Mouse (Mus musculus): Measurements from ENCODE around the gene Gm20521. TPM values are rescaled to one million over a fixed set of nuclear protein-coding genes. Genes with fewer than 3 reads are reported as not detected.
"Not testable (repeated sequence)": the region's sequence is repeated elsewhere in the genome, so short reads cannot be mapped to it uniquely, and the experiment has no call there.

Gm20521 gene
- total RNA-seq, 4 experiments from 2014 or later = 0.99 to 9.0 (median 4.4) TPM

DNA sequence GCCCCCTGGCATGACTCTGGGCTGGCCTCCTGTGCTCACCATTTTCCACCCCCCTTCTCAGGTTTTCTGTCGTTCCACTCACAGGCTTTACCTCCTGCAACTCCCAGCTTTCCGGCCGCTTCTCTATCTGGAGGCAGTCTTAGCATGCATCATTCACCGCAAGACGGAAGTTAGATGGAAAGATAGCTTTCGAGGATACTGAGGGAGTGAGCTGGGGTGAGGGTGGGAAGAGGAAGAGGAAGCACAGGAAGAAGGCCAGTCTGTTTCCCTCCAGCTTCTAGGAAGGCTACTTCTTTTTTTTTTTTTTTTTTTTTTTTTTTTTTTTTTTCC is 53.6 kb downstream of the Gm20521 start:
- DNase-seq = no peak

DNA sequence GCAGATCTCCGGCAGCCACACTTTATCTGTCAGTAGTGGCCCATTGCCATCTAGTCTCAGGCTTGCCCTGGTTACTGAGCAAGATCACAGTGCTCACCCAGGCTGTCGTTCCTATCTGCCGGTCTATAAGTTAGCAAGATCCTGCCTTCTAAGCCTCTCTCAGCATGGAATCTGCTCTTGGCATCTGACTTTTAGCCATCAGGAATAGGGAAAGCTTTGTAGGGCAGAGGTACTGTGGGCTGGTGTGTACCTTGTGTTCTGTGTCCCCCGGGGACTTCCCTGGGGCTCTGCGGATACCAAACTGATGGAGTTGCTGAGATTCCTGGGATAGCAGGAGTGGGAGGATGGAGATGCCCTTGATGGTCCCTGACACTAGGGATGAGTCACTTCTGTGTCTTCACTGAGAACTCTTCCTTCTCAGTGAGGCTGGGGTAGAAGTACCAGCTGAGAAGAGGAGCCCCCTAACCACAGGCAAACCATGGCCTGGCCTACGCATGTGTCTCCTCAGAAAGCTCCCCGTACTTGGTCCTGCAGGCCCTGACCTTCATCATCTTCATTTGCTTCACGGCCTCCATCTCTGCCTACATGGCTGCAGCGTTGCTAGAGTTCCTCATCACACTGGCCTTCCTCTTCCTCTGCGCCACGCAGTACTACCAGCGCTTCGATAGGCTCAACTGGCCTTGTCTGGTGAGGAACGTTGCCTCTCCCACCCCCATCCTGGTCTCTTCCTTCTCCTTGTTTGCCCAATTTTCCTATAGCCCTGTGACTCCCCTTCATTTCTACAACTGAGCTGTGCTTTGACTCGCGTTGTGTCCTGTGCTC is 54.3 kb downstream of the Gm20521 start:
- DNase-seq = no peak

DNA sequence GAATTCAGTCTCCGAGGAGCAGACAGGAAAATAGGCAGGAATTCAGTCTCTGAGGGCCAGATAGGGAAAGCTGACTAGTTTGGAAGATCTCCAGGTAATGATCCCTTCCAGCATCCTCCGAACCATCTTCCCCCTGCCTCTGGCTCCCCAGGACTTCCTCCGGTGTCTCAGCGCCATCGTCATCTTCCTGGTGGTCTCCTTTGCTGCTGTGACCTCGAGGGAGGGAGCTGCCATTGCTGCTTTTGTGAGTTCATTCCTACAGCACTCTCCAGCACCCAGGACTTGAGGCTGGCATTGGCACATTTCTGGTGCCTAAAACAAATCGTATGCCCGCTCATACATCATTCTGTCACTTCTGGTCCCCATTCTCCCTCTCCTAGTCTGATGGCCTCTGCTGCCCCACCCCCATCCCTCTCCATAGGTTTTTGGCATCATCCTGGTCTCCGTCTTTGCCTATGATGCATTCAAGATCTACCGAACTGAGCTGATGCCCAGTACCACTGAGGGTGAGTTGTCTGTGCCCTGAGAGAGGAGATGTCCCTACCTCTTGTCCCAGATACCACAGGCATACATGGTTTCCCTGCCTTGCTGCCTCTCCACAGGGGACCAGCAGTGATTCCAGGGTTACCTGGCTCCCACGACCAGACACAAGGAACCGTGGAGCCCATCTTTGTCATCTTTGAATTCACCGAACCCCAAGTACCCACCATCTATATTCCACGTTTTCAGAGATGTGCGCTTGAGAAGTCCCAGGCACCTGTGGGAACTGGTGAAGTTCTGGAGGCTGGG is 55.4 kb downstream of the Gm20521 start:
- DNase-seq = no peak

DNA sequence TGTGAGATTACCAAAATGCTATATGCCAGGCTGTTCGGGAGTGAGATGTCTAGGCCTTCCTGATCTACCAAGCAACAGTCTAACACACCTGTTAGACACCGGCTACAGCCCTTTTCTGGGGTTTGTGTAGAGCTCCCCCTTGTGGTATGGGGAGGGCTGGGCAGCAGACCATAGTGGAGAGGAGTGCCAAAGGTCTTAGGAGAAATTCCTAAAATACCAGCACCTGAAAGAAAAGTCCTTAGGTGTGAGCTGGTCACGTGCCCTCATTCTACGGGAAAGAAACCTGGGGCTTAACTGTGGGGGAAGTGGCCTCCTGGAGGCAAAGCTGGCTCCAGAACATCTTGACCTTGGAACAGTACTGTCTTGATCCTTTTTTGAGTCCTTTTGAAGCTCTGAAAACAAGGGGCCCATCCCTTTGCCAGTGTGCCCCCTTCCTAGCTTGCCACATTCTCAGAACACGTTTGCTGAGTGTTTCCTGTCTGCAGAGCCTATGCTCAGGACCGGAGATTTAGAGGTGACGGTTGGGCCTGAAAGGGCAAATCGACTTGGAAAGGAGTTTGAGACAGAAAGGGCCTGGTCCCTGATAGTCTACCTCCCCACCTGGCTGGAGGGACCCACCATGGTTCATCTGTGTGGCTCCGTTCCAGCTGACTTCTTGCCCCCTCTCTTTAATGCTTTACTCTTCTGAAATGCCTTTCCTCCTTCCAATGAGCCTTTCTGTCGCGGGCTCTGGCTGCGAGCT is 56.4 kb downstream of the Gm20521 start:
- peak; percentile 40 for DNase-seq

DNA sequence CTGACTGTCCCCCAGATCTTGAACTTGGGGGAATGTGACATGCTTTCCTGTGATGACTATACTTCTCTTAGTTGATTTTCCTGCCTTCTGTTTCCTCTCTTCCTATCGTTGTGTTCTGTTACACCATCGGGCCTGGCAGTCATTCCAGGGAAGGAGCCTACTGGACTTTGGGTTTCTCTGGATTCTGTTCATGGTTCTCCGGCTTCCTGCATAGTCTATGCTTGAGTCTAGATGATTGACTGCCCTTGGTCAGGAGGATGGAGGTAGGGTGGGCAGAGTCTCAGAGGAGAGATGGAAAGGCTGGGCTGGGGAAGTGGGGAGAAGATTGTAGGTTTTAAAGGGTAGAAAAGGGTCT is 56.9 kb downstream of the Gm20521 start:
- DNase-seq = no peak

DNA sequence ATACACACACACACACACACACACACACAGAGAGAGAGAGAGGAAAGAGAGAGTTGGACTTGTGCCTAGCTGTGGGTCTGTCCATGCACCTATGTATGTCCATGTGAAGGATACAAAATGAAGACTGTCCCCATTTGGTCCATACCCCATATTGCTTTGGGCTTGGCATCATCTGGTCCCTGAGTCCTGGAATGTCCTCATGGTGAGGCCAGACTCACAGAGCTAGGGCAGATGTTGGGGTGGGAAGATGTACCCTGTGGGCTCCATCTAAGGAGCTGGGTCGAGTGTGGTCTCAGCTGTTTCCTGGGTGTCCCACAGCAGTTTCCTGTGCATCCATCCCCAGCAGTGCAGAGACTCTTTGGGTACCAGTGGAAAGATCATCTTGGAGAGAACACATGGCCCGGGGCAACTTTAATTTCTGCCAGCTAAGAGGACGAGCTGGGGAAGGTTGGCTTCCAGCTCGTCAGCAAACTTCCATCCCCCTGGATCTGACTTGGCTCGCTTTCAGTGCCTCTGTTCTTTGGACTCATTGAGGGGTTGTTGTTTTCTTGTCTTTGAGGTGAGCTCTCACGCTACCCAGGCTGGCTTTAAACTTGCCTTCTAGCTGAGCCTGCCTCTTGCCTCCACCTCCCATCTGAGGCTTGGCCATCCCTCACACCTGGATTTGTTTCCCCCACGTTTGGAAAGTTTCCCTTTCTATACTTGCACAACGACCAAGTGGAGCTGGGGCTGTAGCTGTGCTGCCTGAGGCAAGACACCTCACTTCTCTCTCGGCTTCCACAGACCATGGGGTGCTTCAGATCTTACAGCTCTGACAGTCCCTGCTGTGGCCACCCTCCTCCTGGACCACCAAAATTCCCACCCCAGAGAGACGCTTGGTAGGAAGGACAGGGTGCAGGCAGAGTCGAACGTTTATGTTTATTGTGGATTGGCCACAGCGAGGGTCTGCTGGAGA is 58.1 kb downstream of the Gm20521 start:
- no peak for DNase-seq

DNA sequence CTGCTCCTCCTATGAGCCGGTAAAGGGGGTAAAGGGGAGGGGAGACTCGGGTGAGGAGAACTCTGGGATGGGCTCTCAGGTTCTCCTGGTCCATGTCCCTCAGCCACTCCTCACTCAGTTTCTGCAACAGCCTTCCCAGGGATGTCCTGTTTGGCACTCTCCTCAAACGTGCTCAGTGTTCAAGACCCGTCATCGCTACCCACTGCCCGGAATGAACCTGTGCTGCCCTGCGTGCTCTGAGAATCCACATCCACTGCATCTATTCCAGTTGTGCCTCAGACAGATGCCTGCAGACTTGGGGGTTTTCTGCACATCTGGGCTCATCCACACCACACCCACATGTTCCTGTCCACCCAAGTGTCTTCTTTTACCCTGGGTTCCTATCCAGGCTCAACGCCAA is 59.2 kb downstream of the Gm20521 start:
- DNase-seq = no peak

DNA sequence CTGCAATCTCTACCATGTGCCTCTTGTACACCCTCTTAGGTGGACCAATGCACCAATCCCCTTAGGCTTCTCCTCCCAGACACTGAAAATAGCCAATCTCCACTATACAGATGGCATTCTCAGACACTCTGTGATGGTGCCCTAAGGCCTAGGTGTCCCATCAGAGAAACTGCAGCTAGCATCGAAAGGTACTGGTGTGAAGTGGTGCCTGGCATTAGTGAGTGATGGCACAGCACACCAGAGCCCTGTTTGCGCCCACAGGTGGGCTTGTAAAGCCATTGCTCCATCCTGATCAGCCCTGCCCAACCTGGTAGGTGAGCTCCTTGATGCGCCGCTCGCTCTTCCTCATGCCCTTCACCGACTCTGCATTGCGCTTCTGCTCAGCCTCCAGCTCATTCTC is 60.7 kb downstream of the Gm20521 start:
- DNase-seq = no peak

DNA sequence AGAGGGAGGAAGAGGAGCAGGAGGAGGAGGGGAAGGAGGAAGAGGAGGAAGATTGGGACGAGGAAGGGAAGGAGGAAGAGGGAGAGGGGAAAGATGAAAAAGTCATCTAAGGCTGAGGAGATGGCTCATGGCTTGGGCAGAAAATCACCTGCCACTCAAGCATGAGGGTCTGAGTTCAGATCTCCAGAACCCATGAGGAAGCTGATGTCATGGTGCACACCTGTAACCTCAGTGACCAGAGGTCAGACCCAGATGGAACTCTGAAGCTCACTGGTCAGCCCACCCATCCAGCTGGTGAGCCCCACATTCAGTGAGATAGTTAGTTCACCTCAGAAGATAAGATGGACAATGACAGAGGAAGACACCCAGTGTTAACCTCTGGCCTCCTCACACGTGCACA is 61.7 kb downstream of the Gm20521 start:
- no peak for DNase-seq

DNA sequence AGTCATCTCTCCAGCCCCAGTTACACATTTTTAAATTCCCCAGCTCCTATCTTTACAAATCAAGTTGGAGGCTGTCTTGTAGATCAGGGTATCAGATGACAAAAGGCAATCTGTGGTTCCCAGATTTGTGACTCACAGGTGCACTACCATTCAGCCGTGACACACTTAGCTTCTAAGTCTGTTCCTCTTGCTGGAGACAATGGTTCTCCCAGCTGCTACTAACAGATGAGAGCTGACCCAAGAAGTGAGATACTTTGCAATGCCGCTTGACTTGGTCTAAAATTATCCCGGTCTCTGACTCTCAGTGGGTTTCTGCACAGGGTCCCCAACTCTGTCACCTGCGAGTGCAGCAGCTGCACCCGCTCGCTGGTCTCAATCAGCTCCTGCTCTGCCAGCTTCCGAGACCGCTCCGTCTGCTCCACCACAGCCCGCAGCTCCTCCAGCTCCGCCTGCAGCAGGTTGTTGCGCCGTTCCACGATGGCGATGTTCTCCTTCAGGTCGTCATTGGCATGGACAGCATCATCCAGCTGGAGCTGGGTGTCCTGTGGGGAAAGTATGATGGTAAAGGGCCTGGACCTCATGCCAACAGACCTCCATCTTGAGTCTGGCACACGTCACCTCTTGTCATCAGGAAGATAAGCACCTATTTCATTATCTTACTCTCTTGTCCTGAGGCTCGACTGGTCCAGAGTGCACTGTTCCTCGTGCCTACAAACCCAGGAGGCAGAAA is 62.9 kb downstream of the Gm20521 start:
- no peak for DNase-seq

DNA sequence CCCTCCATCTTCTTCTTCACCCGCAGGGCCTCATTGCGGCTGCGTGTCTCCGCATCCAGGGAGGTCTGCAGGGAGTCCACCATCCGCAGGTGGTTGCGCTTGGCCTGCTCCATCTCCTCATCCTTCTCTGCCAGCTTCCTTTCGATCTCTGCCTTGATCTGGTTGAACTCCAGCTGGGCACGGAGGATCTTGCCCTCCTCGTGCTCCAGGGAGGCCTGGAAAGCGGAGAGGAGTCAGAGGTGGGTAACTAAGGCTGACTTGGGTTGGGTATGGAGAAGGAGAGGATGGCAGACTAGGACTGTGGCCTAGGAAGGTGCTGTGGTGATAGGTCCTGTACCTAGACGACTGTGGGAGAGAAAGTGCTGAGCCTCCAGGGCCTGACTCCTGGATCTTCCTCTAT is 63.8 kb downstream of the Gm20521 start:
- DNase-seq = not testable (repeated sequence)

Other genes starting within 250 kb of the Gm20521 start
- gene Gm17606, start 242.5 kb upstream of the Gm20521 start, total RNA-seq (2022) = not detected
- 1 to 10 TPM in 2 of 4 experiments, under 1 TPM in 2; 0.46 to 2.0 (median 1.3) TPM for gene Cdh24, start 242.1 kb upstream of the Gm20521 start, total RNA-seq (2022)
- 10 to 100 TPM; 34.2 to 43.9 (median 39.6) TPM for gene 1700123O20Rik, start 197.2 kb upstream of the Gm20521 start, total RNA-seq (2022)
- 100 to 1,000 TPM; 140 to 305 (median 208) TPM for gene Acin1, start 196.5 kb upstream of the Gm20521 start, total RNA-seq (2022)
- gene Gm29776, start 184.6 kb upstream of the Gm20521 start, total RNA-seq (2022) = under 1 TPM in 2 of 4 experiments, not detected in 2; 0.19 to 0.59 TPM
- gene Cebpe, start 171.3 kb upstream of the Gm20521 start, total RNA-seq (2022) = not detected
- gene Slc7a8, start 101.5 kb upstream of the Gm20521 start, total RNA-seq (2022) = 10 to 100 TPM; 26.6 to 51.8 (median 40.3) TPM
- 1 to 10 TPM in 2 of 4 experiments, under 1 TPM in 2; 0.77 to 1.7 (median 1.2) TPM for gene Rnf212b, start 69.3 kb upstream of the Gm20521 start, total RNA-seq (2022)
- 10 to 100 TPM; 18.7 to 29.2 (median 21.7) TPM for gene Homez, start 12.5 kb upstream of the Gm20521 start, total RNA-seq (2022)
- 10 to 100 TPM; 18.5 to 26.6 (median 21.6) TPM for gene Ppp1r3e, start 5.9 kb upstream of the Gm20521 start, total RNA-seq (2022)
- gene Bcl2l2, start 64 bp upstream of the Gm20521 start, total RNA-seq (2022) = 10 to 100 TPM; 62.9 to 88.0 (median 73.9) TPM
- 100 to 1,000 TPM; 157 to 316 (median 238) TPM for gene Pabpn1, start 9.1 kb downstream of the Gm20521 start, total RNA-seq (2022)
- gene Slc22a17, start 29.7 kb downstream of the Gm20521 start, total RNA-seq (2022) = 10 to 100 TPM; 44.9 to 81.7 (median 60.3) TPM
- gene Efs, start 42.7 kb downstream of the Gm20521 start, total RNA-seq (2022) = 1 to 10 TPM; 2.5 to 4.4 (median 3.2) TPM
- not detected for gene Il25, start 49.3 kb downstream of the Gm20521 start, total RNA-seq (2022)
- gene Cmtm5, start 52.8 kb downstream of the Gm20521 start, total RNA-seq (2022) = under 1 TPM; 0.42 to 0.67 (median 0.60) TPM
- gene Myh6, start 83.5 kb downstream of the Gm20521 start, total RNA-seq (2022) = not detected
- not detected for gene Gm17428, start 93.5 kb downstream of the Gm20521 start, total RNA-seq (2022)
- not detected for gene Myh7, start 111.2 kb downstream of the Gm20521 start, total RNA-seq (2022)
- gene Ngdn, start 132.0 kb downstream of the Gm20521 start, total RNA-seq (2022) = 10 to 100 TPM; 35.3 to 44.0 (median 39.4) TPM
- 10 to 100 TPM in 2 of 4 experiments, 1 to 10 TPM in 2; 6.9 to 17.8 (median 11.7) TPM for gene Zfhx2, start 208.9 kb downstream of the Gm20521 start, total RNA-seq (2022)
- 10 to 100 TPM; 16.1 to 22.6 (median 21.0) TPM for gene Thtpa, start 211.3 kb downstream of the Gm20521 start, total RNA-seq (2022)
- 10 to 100 TPM; 24.5 to 29.3 (median 26.0) TPM for gene Ap1g2, start 223.2 kb downstream of the Gm20521 start, total RNA-seq (2022)
- 1 to 10 TPM; 3.3 to 6.9 (median 5.3) TPM for gene Jph4, start 233.5 kb downstream of the Gm20521 start, total RNA-seq (2022)